Mouse (Mus musculus) kidney, adult 11 months (tissue): ENCODE data around the gene Mrpl20.
"Not testable (repeated sequence)": the region's sequence is repeated elsewhere in the genome, so short reads cannot be mapped to it uniquely, and the experiment has no call there.

Source experiments
- DNase-seq: peaks from one replicate; pipeline ENCODE4 v3.0.0; 2022

Gene Mrpl20

GRCm38 (mm10) chr4:155784081-155784701, 18.5 kb upstream of the Mrpl20 start:
- DNase-seq, result peak; percentile 90

GRCm38 (mm10) chr4:155785246-155785645, 17.4 kb upstream of the Mrpl20 start:
- DNase-seq, result no peak

GRCm38 (mm10) chr4:155785819-155786218, 16.9 kb upstream of the Mrpl20 start, which contains the start of gene Tmem88b:
TSS of gene Tmem88b (minus strand) at chr4:155785874.
- DNase-seq, result no peak

- DNase-seq, result no peak
Measured at GRCm38 (mm10) chr4:155788300-155788699, 14.4 kb upstream of the Mrpl20 start.

- DNase-seq, result not testable (repeated sequence)
Measured at GRCm38 (mm10) chr4:155788833-155789232, 13.8 kb upstream of the Mrpl20 start.

GRCm38 (mm10) chr4:155790021-155790489, 12.6 kb upstream of the Mrpl20 start, which contains the start of gene Ankrd65:
TSS of gene Ankrd65 (plus strand) at chr4:155790439.
- DNase-seq, result no peak

- peak; percentile 70 for DNase-seq
Measured at GRCm38 (mm10) chr4:155790650-155791161, 12.0 kb upstream of the Mrpl20 start.

GRCm38 (mm10) chr4:155791240-155791933, 11.3 kb upstream of the Mrpl20 start:
- peak; percentile 31 for DNase-seq

- DNase-seq, result no peak
Measured at GRCm38 (mm10) chr4:155793730-155794129, 8.9 kb upstream of the Mrpl20 start.

GRCm38 (mm10) chr4:155802075-155802474, 603 bp upstream of the Mrpl20 start:
- DNase-seq, result no peak

- DNase-seq, result peak; percentile 91
Measured at GRCm38 (mm10) chr4:155803340-155804041, 813 bp downstream of the Mrpl20 start.

- DNase-seq, result no peak
Measured at GRCm38 (mm10) chr4:155807841-155808240, 5.2 kb downstream of the Mrpl20 start.

- peak; percentile 94 for DNase-seq
Measured at GRCm38 (mm10) chr4:155811929-155812664, 9.4 kb downstream of the Mrpl20 start, which contains the start of gene Ccnl2. TSS of gene Ccnl2 (plus strand) at chr4:155812489.

GRCm38 (mm10) chr4:155812665-155813181, 10.0 kb downstream of the Mrpl20 start:
- no peak for DNase-seq

GRCm38 (mm10) chr4:155817533-155817932, 14.9 kb downstream of the Mrpl20 start:
- DNase-seq, result no peak

- DNase-seq, result no peak
Measured at GRCm38 (mm10) chr4:155821025-155821424, 18.3 kb downstream of the Mrpl20 start.

- no peak for DNase-seq
Measured at GRCm38 (mm10) chr4:155823443-155823842, 20.8 kb downstream of the Mrpl20 start.

GRCm38 (mm10) chr4:155829866-155830265, 27.2 kb downstream of the Mrpl20 start:
- no peak for DNase-seq

GRCm38 (mm10) chr4:155830596-155830995, 27.9 kb downstream of the Mrpl20 start:
- no peak for DNase-seq

GRCm38 (mm10) chr4:155831205-155831766, 28.6 kb downstream of the Mrpl20 start, which contains the start of gene Aurkaip1:
TSS of gene Aurkaip1 (plus strand) at chr4:155831272.
- peak; percentile 92 for DNase-seq

- DNase-seq, result no peak
Measured at GRCm38 (mm10) chr4:155831831-155832230, 29.2 kb downstream of the Mrpl20 start.

- DNase-seq, result no peak
Measured at GRCm38 (mm10) chr4:155832321-155832720, 29.6 kb downstream of the Mrpl20 start.
